Mouse (Mus musculus) granulocyte monocyte progenitor cell, adult 5-6 weeks (primary cell): ENCODE results near the gene Hoxa9. TPM values are rescaled to one million over a fixed set of nuclear protein-coding genes. Genes with fewer than 3 reads are reported as not detected.

ENCODE experiments used
- ATAC-seq: replicated peaks from 2 replicates; pipeline ENCODE4 v1.8.0; 2016; ENCODE audit warnings: mild to moderate bottlenecking, moderate TSS enrichment, inconsistent platforms; ENCODE audit not compliant: poor library complexity, severe bottlenecking
- total RNA-seq, 2 experiments: library from RNA; stranded (forward) in 1 of 2; stranded (reverse) in 1 of 2; fragments of 200-712, 200-1000 nt in 1 of 2; fragments of >200 nt in 1 of 2; fragmentation: Nextera tagmentation in 1 of 2; gene quantifications; 2 replicates each; pipeline ENCODE4 v1.2.3; 2014 to 2017

Hoxa9 gene
- total RNA-seq, 2 experiments from 2014 or later = 8.9 to 16.8 TPM

DNA sequence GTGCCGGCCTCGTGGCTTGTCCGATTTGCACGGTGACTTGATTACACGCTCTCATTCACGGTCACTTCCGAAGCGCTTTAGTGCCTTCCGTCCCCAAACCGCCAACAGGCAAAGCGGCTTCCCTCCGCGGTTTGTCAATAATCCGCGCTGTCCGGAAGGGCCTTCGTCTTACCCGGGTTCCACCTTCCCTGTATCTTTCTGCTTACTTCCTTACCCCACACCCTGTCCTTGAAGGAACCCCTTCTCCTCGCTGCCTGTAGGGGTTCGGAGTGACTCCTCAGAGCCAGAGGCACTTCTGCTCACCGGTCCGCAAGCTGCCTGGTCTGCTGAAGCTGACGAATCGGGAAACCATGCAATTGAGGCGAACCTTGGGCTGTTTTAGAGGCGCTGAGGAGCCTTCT, 15.5 kb upstream of the Hoxa9 start:
- peak; percentile 76 for ATAC-seq

DNA sequence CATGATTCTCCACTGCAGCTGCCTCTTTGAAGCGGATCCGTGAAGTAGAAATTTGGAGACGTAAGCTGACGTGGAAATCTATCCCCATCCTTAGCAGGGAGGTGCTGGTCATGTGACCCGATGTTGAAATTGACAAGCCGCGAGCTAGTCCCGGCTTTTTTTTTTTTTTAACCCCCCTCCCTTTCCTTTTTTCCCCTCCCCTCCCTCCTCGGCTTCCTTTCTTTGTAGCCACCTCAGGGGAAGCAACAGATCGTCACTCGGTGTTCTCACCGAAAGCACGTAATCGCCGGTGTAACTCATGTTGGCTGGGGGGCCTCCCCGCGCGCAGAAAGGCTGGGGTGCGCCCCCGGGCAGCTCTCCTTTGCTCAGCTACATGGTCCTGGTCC, 14.9 kb upstream of the Hoxa9 start, which contains the start of gene Hoxa11:
Gene Hoxa11 (minus strand): TSS at position 54 of the 386 bp plus-strand sequence.
- peak; percentile 15; the same call in 1 of the 2 replicates for ATAC-seq

DNA sequence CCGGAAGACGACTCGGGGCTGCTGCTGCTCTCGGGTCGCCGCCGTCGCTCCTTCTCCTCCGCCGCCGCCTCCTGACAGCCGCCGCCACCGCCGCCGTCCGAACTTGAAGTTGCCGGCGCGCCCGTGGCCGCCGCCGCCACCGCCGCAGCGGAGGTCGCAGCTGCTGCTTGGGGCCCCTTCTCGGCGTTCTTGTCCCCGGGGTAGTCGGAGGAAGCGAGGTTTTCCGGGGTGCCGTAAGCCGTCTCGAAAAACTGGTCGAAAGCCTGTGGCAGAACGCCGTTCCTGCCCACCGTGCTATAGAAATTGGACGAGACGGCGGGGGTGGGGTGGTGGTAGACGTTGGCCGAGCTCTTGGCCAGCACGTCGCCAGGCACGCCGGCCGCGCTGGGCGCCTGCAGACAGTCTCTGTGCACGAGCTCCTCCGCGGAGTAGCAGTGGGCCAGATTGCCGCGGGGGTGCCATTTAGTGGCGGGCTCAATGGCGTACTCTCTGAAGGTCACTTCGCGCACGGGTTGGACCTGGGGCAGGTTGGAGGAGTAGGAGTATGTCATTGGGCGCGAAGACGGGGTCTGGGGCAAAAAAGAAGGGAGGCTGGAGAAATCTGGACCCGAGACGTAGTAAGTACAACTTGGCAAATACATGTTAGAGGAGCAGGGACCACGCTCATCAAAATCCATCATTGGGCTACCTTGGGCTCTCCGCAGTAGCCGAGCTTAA, 14.3 kb upstream of the Hoxa9 start:
- ATAC-seq = 0 out of 2 replicates have a peak, but pooled peaks have one; percentile 10

DNA sequence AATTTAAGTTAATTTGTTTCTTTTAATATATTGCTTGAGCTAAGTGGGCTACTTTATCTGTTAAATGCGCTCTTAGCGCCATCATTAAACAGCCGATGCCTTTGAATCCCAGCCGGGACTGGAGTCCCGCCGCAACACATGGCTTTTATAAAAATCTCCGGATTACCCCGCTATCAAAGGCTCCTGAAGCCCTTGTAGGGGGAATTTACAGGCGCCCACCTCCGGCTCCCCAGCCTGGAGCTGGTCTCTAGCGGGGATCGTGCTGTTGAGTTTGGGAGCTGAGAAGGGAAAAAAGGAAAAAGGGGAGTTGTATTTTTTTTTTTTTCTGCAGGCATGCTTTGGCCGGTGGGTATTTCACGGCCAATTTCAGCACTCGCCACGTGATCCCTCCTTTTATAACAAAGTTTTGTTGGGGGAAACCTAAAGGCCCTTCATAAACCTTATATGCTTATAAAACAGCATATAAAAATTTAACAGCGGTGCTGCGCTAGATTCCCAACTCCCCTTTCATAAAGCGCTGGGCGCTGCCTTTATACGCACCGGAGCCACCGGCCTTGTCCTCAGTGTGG, 13.7 kb upstream of the Hoxa9 start:
- no peak for ATAC-seq

DNA sequence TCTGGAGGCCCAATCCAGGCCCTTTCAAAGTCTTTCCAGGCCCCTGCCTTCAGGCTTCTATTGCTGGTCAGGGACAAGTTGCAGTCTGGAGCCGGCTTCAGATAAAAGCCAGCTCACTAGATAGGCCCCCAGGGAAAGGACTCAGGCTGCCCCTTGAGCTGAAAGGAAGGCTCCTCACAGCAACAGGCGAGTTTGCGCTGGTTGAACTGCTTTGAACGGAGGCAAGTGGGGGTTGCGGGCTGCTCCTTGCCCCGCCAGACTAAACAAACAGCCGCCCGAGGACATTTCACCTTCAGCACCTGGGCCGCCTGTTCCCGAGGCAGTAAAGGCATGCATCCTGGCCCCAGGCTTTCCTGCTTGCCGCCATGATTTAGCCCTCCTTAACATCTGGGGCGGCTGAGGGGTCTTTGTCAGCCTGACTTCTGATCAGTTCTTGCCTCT, 12.8 kb upstream of the Hoxa9 start:
- no peak for ATAC-seq

DNA sequence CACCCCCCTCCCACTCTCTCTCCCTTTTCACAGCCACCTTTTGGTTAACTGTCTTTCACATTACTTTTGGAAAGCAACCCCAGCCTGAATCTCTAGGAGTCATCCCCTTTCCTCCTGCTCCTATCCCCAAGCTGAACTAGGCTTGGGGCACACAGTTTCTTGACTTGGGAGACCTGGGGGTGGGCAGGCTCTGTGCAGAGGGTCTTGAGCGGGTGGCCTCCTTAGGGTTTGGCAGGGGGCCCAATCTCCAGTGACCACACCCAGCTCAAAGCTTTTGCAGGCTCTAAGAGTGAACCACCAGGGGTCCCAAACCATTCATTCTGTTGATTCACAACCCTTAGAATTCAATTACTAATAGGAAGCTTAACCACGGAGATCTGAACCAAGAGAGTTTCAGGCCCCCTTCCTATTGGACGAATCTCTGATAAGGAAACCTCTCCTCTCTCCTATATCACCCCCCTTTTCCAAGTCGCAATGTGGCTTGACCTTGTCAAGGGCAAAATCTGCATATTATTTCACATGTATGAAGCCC, 12.0 kb upstream of the Hoxa9 start:
- ATAC-seq = no peak

DNA sequence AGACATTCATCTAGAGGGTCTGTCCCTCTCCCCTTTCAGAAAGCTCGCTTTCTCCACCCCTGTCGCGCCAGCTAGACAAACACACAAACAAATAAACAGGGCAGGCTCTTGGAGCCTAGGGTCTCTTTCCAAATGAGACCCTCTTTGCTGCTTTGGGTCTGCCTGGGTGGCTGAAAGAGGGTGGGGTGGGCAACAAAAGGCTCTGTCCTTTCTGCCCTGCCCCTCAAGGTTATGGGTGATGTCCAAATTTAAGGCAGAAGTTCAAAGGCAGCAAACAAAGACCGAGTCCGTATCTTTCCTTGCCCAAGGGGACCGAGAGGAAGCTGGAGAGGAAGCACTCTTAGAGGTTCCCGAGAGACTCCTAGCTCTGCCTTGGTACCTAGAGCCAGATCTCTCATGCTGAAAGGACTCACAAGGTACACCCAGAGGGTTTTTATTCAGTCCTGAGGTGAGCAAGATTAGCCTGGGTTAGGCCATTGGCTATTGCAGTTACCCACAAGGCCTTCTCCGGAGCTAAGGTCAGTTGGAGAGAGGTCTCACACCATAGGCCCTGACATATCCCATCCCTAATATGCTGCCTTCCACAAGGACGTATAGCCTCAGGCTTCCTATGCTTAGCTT, 10.2 kb upstream of the Hoxa9 start:
- ATAC-seq = no peak

DNA sequence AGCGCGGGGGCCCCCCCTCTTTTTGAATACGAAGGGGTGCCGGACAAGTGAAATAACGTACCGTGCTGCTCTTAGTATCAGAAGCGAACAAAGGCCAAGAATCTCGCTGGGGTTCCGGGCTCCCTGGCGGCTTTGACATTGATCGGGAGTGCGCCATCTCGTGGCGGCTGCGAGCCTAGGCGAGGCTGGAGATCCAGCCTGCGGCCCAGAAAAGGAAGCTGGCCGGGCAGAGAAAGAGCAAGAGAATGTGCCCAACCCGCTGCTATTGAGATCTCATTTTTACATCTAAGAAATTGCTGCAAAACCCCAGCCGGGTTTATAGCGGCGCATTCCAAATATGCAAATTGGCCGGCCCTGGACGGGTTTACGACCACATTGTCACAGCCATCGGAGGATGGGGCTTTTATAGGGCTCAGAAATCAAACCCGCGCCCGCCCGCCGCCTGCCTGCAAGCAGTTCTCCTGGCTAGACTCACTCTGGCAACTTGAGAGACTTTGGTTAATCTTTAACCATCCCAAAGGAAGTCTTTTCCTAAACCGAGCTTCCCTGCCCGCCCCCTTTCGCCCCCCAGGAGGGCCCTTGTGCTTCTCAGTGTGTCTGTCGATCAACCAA, 9.6 kb upstream of the Hoxa9 start, which contains the start of gene Hoxa10:
Gene Hoxa10 (minus strand): TSS at position 466 of the 612 bp plus-strand sequence.
- ATAC-seq = peak; percentile 83

DNA sequence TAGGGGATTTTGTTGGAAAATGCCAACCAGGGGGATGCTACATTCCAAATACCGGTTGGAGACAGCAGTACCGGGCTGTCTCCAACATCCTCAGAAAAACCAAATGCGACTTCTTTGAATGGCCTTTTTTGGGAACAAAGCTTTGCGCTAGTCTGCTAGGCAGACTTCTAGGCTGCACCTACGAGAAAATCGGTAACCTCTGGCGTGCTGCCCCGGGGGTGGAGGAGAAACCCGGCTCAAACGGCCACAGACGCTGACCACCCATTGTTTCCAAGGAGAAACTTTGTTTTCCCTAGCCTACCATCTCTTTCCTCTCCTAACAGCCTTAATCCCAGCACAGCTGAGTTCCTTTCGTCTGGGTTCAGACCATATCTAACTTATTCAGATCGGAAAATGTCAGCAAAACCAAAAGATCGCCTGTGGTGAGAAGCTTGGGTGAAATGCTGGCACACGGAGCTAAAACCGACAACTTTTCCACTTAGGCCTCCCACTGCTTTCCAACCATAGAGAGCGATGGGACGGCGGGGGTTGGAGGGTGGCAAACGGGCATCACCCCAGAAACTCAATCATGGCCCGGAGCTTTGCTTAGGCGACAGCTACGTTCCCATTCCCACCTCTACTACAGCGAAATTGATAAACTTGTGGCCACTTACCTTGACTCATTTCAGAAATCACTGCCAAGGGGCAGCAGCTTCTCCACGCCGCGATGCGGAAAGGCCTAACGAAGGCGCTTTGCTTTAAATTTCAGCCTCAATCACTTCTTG, 8.9 kb upstream of the Hoxa9 start:
- no peak for ATAC-seq

DNA sequence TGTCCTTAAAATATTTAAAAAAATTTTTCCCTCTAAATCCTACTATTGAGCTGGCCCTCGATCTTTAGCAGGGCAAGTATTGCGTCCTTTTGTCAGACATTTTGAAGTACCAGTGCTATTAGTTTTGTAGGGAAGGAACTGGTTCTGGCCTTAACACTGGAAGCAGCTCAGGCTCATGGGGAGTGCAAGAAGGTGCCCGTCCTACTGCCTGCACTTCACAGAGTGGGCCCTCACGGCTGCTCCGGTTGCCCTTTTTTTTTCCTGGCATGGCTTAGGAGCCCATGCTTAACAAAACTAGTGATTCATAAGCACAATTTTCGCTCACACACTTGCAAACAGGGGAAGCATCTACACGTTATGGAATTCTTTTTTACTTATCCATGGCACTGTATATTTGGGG, 8.1 kb upstream of the Hoxa9 start:
- ATAC-seq = no peak

DNA sequence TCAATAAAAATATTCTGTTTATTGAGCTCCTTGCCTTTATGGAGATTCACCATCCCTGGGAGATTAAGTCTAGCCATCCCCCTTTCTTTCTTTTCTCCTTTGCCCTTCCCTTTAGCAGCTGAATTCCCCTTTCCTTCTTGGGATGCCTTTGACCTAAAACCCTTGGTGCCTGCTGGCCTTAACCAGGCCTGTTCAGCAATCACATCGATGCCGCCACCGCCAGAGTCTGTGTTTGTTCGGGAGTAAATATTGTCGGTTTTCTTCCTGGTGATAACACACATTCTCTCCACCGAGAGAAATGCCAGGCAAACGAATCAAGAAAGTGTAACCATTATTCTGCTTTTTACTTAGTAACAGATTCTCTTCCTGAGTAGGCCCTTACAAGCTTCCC, 7.3 kb upstream of the Hoxa9 start:
- no peak for ATAC-seq

DNA sequence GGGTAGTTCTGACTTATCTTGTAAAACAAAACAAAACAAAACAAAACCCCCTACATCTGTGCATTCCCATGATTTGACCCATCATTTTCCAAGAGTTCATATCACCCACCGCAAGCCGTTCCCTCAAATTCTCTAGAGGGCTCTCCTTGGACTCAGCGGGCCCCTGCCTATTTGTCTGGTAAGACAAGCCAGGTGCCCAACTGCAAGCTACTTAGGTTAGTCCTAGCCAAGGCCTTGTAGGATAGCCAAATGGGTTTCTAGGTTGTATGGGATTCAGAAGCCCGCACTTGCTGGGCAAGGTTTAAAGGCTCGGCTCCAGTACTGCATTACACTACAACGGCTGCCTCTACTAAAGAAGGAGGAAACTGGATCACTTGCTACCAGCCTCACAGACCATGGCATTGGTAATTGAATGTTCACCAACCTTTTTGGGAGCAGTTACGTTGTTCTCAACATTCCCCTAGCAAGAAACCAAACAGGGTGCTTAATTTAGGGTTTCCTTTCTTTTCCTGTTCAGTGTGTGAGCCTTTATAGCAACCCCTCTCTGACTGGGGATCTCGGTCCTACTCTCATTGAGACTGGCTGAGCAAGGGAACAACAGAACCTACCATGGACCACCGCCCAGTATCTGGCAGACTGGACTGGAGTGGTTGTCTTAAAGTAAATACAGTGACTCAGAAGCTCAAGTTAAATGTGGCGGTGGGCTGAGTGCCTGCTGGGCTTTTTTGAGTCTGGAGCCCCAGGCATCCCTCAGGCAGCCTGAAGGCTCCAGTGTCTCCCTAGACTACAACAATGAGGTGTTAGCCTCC, 6.7 kb upstream of the Hoxa9 start:
- no peak for ATAC-seq

DNA sequence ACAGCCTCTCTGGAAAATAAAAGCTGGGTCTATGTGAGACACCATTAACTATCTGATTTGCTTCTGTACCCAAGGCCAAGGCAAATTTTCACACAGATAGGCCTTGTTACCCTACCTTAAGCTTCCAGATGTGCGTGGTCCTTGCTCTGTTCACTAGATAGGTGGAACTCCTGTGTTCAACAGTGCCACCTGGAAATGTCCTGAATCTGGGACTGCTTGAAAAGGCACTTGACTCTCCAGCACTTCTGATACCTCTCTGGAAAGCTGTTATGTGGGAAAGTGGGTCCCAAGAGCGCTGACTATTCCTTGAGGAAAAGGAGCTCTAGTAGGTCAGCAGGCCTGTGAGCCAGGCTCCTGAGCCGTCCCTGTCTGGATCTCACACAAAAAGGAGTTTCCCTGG, 5.9 kb upstream of the Hoxa9 start:
- no peak for ATAC-seq

DNA sequence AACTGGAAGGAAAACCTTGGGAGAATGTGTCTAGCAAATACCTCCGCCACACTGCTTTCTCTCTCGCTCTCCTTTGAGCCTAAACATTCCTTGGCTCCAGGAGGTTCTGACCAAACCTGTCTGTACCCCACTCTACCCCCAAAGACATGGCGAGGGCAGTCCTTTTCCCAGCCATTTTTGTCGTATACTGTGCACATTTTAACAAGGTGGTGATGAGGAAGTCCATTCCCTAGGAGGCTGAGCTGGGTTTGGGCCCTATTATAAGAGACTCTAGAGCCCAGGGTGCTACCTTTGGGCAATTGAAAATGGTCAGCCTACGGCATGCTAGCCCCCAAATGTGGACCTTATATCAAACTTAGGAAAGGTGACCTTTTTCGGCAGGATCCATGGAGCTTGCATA, 5.0 kb upstream of the Hoxa9 start:
- no peak for ATAC-seq

DNA sequence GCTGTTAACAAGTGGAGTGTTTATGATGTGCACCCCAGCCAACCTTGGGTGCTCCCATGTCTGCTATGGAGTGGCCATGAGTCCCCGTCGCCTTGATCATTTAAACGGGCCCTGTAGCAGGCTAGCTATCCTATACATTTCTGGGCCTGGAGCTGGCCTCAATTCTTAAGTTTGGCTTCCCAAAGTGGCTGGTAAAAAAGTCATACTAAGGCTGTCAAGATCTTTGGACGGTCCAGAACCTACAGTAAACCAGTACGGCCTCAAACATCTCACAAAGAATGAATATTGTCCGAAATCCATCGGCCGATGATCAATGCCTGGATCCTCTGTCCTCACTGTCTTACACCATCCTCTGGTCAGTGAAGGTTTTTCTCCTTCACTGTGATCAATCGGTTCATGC, 4.4 kb upstream of the Hoxa9 start:
- no peak for ATAC-seq

DNA sequence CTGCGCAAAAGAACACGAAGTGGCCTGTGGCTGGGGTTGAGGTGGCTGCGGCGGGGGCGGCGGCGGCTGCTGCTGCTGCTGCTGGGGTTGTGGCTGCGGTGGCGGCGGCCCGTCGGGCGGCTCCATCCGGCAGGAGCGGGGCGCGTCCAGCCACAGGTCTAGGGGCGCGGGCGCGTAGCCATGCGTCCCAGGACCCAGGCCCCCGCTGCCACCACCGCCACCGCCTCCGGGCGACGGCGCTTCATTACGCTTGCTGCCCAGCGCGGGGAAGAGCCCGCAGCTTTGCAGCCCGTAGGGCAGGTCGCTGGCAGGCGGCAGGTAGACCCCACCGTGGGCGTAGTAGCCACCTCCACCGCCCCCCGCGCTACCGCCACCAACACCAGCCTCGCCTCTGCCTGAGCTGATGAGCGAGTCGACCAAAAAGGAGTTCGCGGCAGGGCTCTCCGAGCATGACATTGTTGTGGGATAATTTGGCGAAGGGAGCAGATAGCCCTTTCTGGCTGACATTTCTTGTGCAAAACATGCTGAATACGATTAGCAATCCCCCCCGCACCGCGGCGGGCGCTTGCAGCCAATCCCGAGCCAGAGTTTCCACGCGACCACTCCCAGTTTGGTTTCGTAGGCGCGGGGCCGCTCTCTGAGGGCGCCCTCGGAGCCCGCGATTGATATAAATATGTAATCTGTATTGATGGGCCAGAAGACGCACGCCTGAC, 3.7 kb upstream of the Hoxa9 start:
- 0 out of 2 replicates have a peak, but pooled peaks have one; percentile 2 for ATAC-seq

DNA sequence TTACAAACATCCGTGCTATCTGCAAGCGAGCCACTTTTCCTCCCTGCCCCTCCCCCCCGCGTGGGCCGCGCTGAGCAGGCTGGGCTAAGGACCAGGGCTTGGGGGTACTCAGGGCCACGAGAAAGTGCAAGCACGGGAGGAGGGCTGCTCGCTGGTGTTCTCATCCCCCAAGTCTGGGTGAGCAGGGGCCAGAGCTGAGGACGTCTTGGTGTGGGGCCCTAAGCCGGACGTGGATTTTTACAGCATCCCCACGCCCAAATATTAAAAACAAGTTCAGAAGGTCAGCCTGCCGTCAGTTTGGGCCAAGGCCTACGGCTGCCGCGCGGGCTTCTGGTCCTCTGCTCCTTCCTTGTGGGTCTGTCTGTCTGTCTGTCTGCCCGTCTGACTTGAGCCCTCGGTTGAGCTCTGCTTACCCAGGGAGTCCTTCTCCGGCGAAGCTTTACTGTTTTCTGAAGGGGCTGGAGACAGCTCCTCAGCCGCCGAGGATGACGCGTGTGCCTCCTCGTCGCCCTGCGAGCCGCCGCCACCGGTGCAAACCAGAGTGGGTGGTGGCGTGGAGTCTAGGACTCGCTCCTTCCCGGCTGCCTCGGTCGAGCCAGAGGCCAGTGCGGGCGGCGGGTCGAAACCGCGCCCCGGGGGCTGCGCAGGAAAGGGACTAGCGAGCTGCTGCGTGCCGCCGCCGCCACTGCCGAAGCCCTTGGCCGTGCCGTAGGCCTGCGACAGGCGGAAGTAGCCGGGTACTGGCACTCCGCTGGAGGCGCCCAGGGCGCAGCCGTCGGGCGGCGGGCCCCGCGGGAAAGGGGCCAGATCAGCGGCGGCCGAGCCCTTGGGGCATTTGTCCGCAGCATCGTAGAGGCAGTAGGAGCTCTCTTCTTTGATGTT, 2.9 kb upstream of the Hoxa9 start:
- peak; percentile 55 for ATAC-seq
